Mouse (Mus musculus) adrenal gland (tissue): ENCODE measurements around the gene Rpl13a.

Experiments used
- intact Hi-C: fragments of 180-260 bp; cut with DNase I; formaldehyde crosslinking; loops from one replicate; pipeline ENCODE4 v1.15.1; 2025

The Rpl13a gene

GRCm38 (mm10) chr7:45093516-45093905, 35.0 kb downstream of the Rpl13a start:
- intact Hi-C loops, result loop anchor here (5.0 kb wide), 1 partner anchor 109 kb away; the partner anchor contains the start of gene Ccdc155

GRCm38 (mm10) chr7:45092828-45093515, 35.6 kb downstream of the Rpl13a start:
- intact Hi-C loops, result loop anchor here (5.0 kb wide), 1 partner anchor 109 kb away; the partner anchor contains the start of gene Ccdc155

- intact Hi-C loops, result loop anchor here (5.0 kb wide), 1 partner anchor 110 kb away; the partner anchor contains the start of gene Ccdc155
These were observed 36.5 kb downstream of the Rpl13a start, which contains the start of gene Rcn3 for GRCm38 (mm10) chr7:45092048-45092447. Rcn3 (minus strand) TSS chr7:45092221.

GRCm38 (mm10) chr7:45091001-45091990, 37.3 kb downstream of the Rpl13a start:
- intact Hi-C loops, result loop anchor here (5.0 kb wide), 1 partner anchor 111 kb away; the partner anchor contains the start of gene Ccdc155

DNA sequence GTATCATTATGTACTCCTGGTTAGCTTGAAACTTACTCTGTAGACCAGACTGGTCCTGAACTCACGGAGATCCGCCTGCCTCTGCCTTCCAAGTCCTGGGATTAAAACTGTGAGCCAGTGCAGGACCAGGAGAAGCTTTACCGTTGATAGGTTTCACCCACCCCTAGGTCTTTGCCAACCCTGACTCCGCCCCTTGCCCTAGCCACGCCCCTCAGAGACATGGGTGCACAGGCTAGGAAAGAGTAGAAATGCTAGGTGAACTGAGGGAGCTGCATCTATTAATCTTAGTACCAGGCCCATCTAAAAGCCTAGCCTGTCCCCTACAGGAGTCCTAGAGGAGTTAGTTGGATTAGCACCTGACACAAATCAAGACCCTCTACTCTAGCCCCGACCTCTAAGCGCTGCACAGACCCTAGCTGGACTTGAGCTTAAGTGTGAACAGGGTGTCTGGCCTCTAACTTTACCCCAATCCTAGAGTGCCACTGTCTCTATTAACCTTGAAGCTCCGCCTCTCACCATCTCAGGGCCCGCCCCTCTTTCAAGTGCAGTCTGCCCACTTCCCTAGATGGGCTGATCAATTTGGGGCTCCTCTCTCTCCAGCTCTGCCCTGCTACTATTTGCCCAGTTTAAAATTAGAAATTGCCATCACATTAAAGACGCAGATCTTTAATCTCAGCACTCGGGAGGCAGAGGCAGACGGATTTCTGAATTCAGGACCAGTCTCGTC, 38.1 kb downstream of the Rpl13a start:
- intact Hi-C loops, result loop anchor here (5.0 kb wide), 1 partner anchor 112 kb away; the partner anchor contains the start of gene Ccdc155

DNA sequence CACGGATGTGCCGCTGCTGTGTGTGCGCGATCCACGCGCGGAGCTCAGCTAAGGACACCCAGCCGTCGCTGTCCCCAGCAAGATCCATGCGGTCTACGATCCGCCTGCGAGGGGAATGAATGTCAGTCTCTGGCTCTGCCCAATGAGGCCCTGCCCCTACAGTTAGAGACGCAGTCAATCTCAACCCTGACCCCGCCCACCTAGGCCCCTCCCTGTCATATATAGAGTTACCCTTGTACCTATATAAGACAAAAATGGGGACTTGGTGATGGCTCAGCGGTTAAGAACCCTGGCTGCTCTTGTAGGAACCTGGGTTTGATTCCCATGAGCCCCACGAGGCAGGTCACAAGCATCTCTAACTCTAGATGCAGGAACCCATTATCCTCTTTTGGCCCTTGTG, 40.0 kb downstream of the Rpl13a start:
- intact Hi-C loops, result no loop called here

DNA sequence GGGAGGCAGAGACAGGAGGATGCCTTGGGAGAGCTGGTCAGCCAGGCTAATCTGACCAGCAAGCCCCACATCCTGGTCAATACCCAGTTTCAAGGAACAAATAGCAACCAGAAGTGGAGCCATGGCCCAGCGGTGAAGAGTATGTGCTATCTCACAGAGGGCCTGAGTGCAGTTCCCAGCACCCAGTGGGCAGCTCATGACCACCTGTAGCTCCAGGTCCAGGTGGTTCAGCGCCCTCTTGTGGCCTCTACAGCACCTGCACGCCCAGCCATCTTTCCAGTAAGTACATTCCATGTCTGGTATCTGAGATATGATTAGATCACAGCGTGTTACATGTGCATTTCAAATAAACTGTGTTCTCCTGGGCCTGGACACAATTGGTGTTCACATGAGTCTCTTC, 42.5 kb downstream of the Rpl13a start:
- intact Hi-C loops, result no loop called here

DNA sequence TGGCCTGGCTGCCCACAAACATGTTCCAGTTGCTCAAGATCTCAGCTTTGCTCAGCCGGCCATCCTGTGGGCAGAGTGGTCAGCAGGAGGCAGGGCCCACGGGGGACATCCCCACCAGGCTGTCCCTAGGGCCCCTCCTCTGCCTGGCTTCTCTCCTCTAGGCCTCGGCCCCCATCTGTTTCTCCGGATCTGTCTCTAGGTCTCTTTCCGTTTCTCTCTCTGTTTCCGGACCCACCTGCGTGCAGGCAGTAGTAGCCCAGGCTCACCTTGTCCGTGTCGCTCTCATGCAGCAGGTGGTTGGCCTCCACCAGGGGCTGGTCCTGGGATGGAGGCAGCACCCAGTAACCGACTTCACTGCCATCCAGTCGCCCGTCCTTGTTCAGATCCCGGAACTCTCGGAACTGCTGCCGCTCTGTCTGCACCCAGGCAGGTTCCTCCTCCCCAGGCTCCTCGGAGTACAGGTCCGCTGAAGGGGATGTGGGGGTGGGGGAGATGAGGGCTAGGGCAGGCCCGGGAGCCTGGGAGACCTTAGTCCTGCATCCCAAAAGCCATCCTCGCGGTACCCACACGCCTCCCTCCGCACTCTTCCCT, 45.2 kb downstream of the Rpl13a start:
- intact Hi-C loops, result loop anchor here (5.0 kb wide), 1 partner anchor 39 kb away; the partner anchor contains the start of gene Rps11

GRCm38 (mm10) chr7:45082401-45083299, 45.9 kb downstream of the Rpl13a start:
- intact Hi-C loops, result loop anchor here (5.0 kb wide), 1 partner anchor 40 kb away; the partner anchor contains the start of gene Rps11

- intact Hi-C loops, result loop anchor here (5.0 kb wide), 1 partner anchor 41 kb away; the partner anchor contains the start of gene Rps11
These were observed 47.5 kb downstream of the Rpl13a start for GRCm38 (mm10) chr7:45081016-45081415.

- intact Hi-C loops, result loop anchor here (1.0 to 5.0 kb wide), 3 partner anchors 42 to 122 kb away; partner anchors contain the start of genes Ccdc155, Flt3l, Gm45713 and Rps11
These were observed 48.7 kb downstream of the Rpl13a start for GRCm38 (mm10) chr7:45079856-45080255.

- intact Hi-C loops, result loop anchor here (5.0 kb wide), 1 partner anchor 124 kb away; the partner anchor contains the start of gene Ccdc155
These were observed 50.0 kb downstream of the Rpl13a start for GRCm38 (mm10) chr7:45078513-45078912.

DNA sequence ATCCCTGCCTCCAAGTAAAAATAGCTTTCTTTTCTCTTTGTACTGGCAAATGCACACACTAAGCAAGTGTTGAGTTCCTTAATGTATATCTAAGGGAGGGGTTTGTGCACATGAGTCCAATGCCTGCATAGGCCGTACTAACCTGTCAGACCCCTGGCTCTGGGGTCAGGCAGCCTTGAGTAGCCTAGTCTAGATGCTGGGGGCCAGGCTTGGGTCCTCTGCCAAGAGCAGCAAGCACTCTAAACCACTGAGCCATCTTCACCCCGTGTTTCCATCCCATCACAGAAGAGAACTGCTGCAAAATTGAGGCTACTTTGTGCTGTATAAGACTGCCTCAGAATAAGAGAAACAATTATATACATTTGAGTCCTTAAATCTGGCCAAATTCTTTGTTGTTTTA, 50.7 kb downstream of the Rpl13a start:
- intact Hi-C loops, result loop anchor here (5.0 kb wide), 1 partner anchor 124 kb away; the partner anchor contains the start of gene Ccdc155

DNA sequence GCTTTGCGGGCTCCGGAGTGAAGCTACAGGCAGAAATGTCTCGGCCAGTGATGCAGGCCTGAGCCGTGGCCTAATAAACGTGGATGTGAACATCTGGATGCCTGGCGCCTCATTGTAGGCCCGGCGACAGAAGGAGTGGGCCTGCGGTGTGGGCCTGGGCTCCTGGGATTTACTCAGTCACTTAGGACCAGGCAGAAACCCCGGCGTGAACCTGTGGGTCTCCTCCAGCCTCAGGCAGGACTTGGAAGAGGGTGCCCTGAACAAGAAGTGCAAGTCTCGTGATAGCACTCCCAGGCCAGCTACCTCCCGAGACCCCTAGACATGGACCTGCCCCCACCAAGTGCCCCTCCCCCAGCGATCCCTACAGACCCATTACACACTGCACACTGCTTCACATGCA, 51.2 kb downstream of the Rpl13a start:
- intact Hi-C loops, result loop anchor here (5.0 kb wide), 1 partner anchor 125 kb away; the partner anchor contains the start of gene Ccdc155

GRCm38 (mm10) chr7:45076501-45076900, 52.1 kb downstream of the Rpl13a start:
- intact Hi-C loops, result loop anchor here (5.0 kb wide), 1 partner anchor 126 kb away; the partner anchor contains the start of gene Ccdc155
